Mouse (Mus musculus): ENCODE results near the gene Mark3.
"Not testable (repeated sequence)": the region's sequence is repeated elsewhere in the genome, so short reads cannot be mapped to it uniquely, and the experiment has no call there.

Gene Mark3

GRCm38 (mm10) chr12:111574074-111574886 lies at the start of gene Mark3:
Gene Mark3 (plus strand): TSS chr12:111574523.
- peak; percentile 98 for DNase-seq

GRCm38 (mm10) chr12:111524883-111525282 lies 49.4 kb upstream of the Mark3 start:
- DNase-seq, result no peak

DNA sequence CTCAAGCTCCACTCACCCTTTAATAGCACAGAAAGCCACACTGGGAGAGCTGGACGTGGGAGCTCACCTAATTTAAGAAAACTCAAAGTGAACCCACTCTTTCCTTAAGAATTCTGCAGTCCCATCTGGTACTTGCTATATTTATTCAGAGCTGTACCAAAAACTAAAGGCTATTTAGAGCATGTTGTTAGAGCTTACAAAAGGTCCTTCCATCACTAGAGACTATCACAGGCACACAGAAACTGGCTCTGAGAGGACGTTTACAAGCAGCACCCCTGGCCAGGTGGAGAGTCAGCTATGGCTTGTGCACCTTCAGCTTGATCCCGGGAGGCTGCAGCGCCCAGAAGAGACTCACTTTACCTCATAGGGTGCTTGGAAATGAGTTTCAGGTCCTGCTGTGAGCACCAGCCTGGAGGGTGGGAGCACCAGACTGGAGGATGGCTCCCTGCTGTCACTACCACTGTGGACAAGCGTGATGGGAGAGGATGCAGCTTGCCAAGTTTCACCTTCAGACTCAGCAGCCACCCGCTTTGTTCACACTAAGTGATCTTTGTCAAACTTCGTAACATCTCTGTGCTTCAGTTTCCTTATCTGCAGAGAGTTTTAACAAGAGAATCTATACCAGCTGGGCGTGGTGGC lies 46.6 kb upstream of the Mark3 start:
- DNase-seq, result no peak

DNA sequence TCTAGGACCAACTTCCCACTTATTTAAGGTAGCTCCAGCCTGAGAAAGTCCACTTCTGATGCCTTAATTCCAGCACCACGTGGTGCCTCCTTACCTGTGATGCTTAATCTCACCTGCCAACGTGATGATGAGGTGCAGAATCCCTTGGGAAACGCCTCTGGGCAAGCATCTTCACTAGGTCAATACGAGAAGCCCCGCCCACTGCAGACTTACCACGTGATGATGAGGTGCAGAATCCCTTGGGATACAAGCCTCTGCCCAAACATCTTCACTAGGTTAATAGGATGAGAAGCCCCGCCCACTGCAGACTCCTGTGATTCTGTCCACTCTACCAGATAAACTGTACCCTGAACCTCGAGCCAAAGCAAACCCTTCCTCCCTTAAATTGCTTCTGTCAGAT lies 45.1 kb upstream of the Mark3 start:
- no peak for DNase-seq

GRCm38 (mm10) chr12:111533096-111533794 lies 41.1 kb upstream of the Mark3 start:
- no peak for DNase-seq

DNA sequence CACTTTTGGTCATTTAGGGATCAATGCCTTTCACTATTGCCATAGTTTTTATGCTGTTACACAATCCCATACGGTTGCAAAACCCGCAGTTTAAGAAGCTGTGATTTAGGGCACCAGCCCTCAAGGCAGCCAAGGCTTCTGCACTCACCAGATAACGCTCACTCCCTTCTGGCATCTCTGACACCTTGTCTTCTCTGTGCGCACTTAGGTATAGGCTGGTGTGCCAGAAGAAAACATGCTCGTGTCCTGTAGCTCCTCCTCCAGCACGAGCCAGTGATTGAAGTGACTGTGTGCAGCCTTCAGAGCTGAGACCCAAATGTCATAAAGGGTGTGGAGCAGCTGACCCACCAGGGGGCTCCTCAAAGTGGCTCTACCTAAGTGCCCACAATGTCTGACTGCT lies 39.0 kb upstream of the Mark3 start:
- no peak for DNase-seq

DNA sequence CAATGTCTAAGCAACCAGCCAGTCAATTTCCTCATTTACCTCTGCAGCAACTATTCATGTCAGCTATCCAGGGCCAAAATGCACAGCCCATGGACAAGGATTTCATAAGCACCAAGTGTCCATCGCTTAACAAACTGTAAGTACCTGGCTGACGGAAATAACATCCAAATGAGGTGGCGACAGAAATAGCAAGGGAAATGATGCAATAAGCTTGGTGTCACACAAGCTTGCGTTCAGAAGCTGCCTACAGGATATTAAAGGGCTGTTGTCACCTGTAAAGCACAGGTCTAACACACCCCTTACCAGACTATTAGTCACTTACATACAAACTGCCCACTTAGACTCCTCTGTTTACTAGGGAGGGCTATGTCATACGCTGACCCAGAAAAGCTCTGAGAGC lies 38.6 kb upstream of the Mark3 start:
- DNase-seq, result no peak

DNA sequence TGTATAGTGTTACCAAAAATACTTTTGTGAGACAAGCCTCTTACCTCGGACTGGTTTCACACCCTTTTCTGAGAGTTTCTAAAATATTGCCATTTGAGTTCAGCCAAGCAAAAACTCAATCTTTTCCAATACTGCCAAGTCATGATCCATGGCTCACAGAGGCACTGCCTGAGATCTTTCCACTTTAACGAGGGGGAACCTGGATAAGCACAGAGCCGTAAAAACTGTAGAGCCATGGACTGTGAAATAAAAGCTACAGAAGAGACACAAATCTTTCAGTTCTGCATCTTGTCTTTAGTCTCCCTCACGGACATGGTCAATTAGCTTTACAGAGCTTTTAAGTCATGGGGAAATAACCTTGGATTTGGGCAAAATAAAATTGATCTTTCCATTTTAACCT lies 37.6 kb upstream of the Mark3 start:
- no peak for DNase-seq

DNA sequence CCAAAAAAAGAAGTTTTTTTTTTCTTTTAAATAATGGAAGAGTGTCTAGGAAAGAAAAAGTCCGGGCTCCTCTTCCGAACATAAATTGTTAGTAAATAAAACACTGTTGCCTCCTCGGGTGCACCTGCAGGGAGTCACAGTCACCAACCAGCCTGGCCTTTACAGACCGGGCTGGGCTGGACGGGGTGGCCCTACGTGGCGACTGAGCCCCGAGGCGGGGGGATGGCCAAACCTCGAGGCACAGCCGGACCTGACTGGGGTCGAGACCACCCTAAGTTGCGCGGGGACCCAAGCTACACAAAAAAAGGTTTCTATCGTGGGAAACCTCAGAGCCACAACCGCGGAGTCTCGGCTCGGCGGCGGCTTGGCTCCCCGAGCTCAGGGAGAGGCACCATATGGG lies 37.0 kb upstream of the Mark3 start:
- DNase-seq, result no peak

DNA sequence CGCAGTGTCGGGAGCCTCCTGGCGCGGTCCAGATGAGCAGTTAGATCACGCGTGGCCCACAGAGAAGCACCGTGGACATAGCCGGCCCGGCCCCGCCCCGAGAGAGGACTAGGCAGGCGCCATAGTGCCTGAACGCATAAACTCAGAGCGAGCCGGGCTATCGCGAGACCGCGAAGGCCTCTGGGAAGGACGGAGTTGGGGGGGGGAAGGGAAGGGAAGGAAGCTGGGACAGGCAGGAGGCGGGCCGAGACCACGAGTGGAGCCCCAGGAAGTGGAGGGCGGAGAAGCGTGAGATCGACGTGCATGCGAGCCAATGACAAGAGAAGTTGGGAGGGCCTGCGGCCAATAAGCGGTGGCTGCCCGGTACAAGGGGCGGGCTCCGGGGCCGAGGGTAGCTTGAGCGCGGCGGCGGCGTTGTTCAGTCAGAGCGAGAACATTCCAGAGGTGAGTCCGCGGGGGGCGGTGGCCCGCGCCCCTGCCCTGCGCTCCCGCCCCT lies 36.5 kb upstream of the Mark3 start, which contains the start of gene Eif5:
Eif5 (plus strand) TSS at position 221 of the 496 bp plus-strand sequence.
- peak; percentile 100 for DNase-seq

DNA sequence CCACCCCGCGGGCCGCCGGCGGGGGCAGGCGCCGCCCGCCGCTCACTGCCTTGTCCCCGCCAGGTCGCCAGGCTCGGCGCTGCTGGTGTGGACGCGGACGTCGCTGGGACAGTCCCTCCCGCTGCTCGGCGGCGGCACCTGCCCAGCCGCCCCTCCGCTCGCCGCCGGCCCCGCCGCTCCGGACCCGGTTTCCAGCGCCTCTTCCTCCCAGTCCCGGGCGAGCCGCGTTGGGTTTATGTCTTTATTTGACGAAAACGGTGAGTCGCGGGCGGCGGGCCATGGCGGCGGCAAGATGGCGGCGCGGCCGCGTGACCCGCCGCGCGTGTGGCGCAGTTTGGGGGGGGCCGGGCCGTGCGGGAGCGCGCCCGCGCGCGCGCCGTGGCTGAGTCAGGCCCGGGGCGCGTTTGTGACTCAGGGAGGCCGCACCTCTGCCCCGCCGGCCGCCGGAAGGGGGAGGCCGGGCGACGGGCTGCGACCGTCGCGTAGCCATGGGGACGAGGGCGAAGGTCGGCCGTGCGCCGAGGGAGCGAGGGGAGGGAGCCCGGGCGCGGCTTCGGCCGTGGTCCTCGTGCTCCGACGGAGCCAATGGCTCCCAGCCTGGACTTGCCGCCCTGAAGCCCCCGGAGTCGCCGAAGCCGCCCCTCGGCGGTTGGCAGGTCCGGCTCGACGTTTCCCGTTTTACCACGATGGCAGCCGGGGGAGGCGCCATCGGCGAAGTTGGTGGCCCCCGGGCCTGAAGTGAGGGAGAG lies 35.9 kb upstream of the Mark3 start:
- DNase-seq, result peak; percentile 93

DNA sequence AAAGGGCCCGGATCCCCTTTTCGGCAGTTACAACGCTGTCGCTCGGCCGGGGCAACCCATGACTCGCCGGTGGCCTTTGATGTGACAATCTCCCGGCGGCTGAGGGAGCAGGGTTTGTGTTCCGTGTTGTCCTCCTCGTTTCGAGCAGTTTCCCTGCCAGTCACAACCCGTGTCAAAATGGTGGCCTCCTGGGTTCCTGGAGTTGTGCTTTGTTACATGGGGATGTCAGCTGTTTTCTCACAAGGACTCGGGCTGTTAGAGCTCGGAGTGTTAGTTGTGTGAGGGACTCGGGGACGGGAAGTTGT lies 35.3 kb upstream of the Mark3 start:
- DNase-seq, result no peak

GRCm38 (mm10) chr12:111547070-111547469 lies 27.3 kb upstream of the Mark3 start:
- DNase-seq, result peak; percentile 47

- no peak for DNase-seq
These were observed 25.6 kb upstream of the Mark3 start for GRCm38 (mm10) chr12:111548555-111549289.

- DNase-seq, result no peak
These were observed 23.6 kb upstream of the Mark3 start for GRCm38 (mm10) chr12:111550679-111551078.

DNA sequence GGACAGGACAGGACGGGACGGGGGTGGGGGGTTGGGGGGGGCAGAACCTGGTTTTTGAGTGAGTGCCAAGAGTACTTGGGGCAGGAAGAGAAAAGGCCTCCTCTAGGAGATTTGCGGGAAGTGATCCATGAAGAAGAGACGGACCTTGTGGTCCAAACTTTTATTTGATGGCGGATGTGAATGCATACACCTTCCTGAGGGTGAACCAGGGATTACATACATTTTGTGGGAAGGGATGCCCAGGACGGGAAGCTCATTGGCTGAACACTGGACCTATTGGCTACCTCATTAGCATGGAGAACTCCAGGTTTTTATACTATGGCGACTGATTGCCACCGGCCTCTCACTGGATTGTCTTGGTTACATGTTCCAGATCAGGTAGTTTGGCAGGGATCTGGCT lies 22.0 kb upstream of the Mark3 start:
- DNase-seq, result no peak

GRCm38 (mm10) chr12:111555357-111555756 lies 19.0 kb upstream of the Mark3 start:
- no peak for DNase-seq

DNA sequence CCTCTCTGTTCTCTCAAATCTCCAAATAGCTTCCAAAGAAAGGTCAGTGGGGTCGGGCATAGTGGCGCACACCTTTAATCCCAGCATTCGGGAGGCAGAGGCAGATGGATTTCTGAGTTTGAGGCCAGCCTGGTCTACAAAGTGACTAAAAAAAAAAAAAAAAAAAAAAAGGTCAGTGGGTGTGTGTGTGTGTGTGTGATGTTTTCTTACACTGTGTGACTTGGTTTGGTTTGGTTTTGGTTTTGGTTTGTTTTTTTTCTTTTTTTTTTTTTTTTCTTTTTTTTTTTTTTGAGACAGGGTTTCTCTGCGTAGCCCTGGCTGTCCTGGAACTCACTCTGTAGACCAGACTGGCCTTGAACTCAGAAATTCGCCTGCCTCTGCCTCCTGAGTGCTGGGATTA lies 18.4 kb upstream of the Mark3 start:
- DNase-seq, result not testable (repeated sequence)

GRCm38 (mm10) chr12:111557538-111557937 lies 16.8 kb upstream of the Mark3 start:
- no peak for DNase-seq

DNA sequence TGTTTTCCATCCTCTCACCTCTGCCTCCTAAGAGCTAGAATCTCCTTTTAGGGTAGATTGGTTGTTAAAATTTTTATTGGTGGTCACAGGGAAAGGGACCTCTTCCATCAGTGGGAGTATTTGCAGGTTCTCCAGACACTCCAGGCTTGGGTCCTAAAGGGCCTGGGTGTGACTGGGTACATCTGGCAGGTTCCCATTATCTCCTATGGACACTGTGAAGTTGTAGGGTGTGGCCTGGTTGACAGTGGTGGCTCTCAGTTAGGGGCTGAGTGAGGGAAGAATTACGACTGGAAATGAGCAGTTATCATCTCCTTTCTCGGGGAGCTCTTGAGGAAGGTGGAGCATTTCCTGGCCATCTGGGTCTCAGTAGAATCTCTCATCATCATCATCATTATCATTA lies 15.7 kb upstream of the Mark3 start:
- no peak for DNase-seq

DNA sequence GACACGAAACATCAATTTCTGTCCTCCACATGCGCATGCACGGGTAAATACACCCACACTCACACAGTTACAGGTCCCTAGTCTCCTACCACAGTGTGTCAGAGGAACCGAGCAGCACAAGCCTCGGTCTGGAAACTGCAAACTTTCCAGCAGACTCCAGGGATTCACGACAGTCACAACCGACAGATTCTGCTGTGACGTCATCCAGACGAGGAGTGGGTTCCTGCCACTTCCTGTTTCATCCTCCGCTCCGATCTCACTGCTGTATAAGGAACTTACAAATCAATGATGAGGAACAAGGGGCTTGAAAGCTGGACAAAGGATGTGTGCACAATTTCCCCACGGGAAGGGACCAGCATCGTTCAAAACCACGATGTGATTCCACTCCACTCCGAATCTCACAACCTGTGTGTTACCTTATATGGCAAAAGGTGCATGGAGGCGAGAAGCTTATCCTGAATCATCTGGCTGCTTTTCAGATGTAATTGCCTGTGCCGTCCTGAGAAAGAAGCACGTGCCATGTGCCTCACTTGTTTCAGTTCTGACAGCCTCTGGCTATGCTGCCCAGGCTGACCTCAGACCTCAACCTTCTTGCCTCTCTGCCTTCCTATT lies 14.6 kb upstream of the Mark3 start:
- DNase-seq, result no peak

DNA sequence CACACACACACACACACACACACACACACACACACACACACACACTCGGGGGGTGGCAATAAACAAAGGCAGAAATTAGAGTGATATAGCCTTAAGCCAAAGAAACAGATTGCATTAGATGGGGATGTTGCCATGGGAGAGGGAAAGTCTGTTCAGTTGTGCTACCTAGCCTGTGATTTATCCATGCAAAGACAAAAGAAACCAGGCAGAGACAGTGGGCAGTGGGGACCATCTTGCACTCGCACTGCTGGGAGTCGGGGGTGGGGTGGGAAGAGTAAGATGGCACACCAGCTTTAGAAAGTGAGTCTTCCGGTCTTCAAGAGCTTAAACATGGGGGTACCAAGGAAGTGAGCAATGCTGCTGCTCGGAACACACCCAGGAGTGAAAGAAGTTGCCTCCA lies 14.0 kb upstream of the Mark3 start:
- no peak for DNase-seq

Measured in kidney, postnatal 14 days (tissue).